Mouse (Mus musculus): ENCODE measurements at regions not wholly inside any gene's neighbourhood (a gene's known extent, or its start where the extent isn't known, plus 50 kb on each side); places are given as distances from the start of the nearest gene placed in this dataset.

- TF ChIP-seq CTCF (IDR thresholded peaks at IDR 0.05; ENCODE audit: insufficient read depth, low read depth, low read length) (peak; percentile 75), POLR2A (IDR thresholded peaks at IDR 0.05; ENCODE audit: insufficient read depth, low read depth, low read length) (no peak)
Measured at GRCm38 (mm10) chr10:120701833-120702232, 197.1 kb downstream of the Msrb3 start.

Measured in olfactory bulb, adult 2 months (tissue).